Mouse (Mus musculus): ENCODE results near the gene Akr1d1.

The Akr1d1 gene

DNA sequence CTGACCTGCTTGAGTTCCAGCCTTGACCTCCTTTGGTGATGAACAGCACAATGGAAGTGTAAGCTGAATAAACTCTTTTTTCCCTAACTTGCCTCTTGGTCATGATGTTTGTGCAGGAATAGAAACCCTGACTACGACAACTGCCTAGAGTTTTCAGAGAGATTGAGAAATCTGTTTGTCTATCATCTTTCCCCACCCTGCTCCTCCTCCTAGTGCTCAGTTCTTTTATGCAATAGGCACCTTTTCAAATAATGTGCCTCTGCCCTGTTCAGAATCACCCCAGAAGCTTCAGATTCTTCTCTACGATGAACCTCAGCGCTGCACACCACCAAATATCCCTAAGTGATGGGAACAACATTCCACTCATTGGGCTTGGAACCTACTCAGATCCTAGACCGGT lies at the start of gene Akr1d1:
TSS of gene Akr1d1 (plus strand) at position 234 of the 400 bp plus-strand sequence.
- in situ Hi-C loops (cut with MboI; ENCODE audit: low pct_unique_long_range_greater_than_20kb in 1 of 2, low sequenced_read_pairs in 2 of 2, unreplicated experiment in 1 of 2) = no loop called here

DNA sequence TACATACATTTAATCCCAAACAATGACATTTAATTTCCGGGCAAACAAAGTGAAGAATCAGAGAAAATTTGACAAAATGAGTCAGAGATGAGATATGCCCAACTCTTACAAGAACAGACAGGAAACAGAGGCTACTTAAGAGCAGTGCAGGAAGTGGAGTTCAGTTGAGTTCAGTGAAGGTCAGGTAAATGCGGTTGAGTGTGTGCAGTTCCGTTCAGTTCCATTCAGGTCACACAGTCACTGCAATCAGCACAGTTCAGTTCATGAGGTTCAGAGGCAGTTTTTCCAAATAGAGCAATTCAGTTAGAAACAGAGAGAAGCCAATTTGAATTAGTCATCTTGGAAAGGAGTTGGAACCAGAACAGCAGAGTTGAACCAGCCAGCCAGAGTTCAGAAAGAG lies 48.8 kb upstream of the Akr1d1 start:
- in situ Hi-C loops (cut with MboI; ENCODE audit: low pct_unique_long_range_greater_than_20kb in 1 of 2, low sequenced_read_pairs in 2 of 2, unreplicated experiment in 1 of 2) = no loop called here

DNA sequence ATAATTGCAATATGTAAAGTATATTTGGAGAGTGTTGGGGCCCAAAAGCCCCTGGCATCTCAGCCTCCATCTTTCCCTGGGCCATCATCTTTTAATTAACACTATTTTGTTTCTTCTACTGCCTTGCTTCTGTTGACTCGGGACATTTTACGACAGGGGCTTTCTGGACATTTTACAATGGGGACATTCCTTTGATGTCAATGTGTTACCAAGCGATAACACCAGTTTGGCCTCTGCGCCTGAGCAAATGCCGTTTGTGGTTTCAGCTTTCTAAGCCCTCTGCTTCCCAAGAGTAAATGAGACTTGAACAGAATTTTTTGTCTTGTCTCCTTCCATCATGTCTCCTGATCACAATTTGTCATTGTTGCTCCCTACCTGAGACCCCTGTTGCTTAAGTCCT lies 46.7 kb upstream of the Akr1d1 start:
- in situ Hi-C loops (cut with MboI; ENCODE audit: low pct_unique_long_range_greater_than_20kb in 1 of 2, low sequenced_read_pairs in 2 of 2, unreplicated experiment in 1 of 2) = no loop called here

DNA sequence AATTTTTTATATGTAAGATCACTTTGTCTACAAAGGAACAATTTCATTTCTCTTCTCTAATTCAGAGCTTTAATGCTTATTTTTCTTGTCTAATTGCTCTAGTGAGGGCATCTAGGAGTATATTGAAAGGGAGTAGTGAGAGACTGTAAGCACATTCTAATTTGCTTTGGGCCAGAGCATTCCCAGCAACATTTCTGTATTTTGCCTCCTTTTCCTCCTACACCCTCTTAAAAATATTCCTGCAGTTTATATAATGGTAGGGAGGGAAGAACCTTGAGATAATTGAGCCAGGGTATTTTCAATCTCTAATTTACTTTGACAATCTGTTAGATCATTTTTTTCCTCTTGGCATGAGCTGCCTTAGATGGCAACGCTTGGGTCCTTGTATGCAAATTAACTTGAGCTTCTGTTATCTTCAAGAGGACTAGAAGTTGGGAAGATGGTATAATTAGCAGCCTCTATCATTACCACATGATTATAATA lies 45.3 kb upstream of the Akr1d1 start:
- in situ Hi-C loops (cut with MboI; ENCODE audit: low pct_unique_long_range_greater_than_20kb in 1 of 2, low sequenced_read_pairs in 2 of 2, unreplicated experiment in 1 of 2) = no loop called here

DNA sequence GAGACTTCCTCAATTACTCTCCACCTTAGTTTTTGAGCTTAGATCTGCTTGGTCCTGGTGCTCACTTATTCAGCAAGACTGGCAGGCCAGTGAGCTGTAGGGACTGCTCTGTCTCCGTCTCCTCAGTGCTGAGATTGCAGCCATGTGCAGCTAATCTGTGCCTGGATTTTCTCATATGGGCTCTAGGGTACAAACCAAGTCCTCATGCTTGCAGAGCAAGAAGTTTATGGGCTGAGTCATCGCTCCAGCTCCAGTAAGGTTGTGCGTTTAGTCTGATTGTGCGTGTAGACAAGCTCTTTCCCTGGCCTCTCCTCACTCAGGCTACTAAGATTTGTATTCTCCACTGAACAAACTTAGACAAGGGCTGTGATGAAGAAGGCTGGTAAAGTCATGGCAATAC lies 43.5 kb upstream of the Akr1d1 start:
- in situ Hi-C loops (cut with MboI; ENCODE audit: low pct_unique_long_range_greater_than_20kb in 1 of 2, low sequenced_read_pairs in 2 of 2, unreplicated experiment in 1 of 2) = no loop called here

DNA sequence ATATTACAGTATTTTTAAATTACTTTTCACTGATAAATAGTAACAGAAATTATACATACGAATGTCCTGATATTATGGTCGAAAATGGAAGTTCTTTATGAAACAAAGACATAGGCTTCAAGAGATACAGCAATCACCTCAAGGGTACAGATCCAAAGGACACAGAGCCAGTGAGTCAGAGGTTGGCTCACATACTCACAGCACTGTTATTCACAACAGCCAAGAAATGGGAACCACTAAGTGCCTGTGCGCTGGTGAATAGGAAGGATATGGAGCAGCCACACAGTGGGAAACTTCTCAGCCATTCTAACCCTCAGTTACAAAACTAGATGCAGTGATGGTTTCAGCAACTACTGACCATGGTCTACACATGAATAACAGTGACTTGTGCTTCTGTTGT lies 37.7 kb upstream of the Akr1d1 start:
- in situ Hi-C loops (cut with MboI; ENCODE audit: low pct_unique_long_range_greater_than_20kb in 1 of 2, low sequenced_read_pairs in 2 of 2, unreplicated experiment in 1 of 2) = no loop called here

DNA sequence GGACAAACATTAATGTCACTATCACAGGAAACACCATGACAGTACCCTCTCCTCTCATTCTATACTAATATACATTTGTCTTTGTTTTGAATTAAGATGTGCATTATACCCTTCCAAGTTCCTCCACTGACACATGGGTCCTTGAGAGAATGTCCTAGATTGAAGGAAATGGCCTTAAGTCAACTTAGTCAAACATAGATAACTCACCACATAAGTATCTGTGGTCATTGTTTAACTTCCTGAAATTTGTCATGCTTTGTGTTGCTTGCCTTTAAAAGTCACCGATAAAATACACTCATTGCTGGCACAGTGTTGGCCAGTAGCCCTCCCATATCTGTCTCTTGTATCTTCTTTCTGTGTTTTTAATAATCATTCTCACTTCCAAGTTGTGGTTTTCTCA lies 35.0 kb upstream of the Akr1d1 start:
- in situ Hi-C loops (cut with MboI; ENCODE audit: low pct_unique_long_range_greater_than_20kb in 1 of 2, low sequenced_read_pairs in 2 of 2, unreplicated experiment in 1 of 2) = no loop called here

DNA sequence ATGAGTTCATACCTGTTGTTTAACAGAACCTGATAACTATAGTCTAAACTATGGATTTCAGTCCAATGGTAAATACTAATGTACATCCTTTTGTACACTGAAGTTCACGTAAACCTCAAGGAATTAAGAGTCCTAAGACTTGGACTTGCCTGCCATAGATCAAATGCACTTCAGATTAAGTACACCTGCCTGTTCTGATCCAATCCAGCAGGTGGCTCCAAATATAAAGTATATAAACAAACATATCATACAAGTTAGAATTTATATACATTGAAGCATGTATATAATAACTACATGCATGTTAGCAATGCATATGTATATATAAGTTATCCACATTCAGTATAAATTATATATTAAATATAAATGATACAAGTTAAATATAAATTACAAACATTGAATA lies 33.1 kb upstream of the Akr1d1 start:
- in situ Hi-C loops (cut with MboI; ENCODE audit: low pct_unique_long_range_greater_than_20kb in 1 of 2, low sequenced_read_pairs in 2 of 2, unreplicated experiment in 1 of 2) = no loop called here

DNA sequence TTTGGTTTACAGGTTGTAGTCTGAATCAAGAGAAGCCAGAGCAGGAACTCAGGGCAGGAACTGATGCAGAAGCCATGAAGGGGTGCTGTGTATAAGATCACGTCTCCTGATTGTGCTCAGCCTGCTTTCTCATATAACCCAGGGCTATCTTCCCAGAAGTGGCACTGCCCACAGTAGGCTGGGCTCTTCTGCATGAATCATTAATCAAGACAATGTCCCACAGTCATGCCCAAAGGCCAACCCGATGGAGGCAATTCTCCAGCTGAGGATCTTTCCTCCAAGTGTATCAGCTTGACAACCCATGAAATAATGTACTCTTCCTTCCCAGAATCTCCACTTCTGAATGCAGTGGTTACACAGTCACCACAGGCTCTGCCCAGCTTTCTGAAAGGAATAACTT lies 24.4 kb upstream of the Akr1d1 start:
- in situ Hi-C loops (cut with MboI; ENCODE audit: low pct_unique_long_range_greater_than_20kb in 1 of 2, low sequenced_read_pairs in 2 of 2, unreplicated experiment in 1 of 2) = no loop called here

DNA sequence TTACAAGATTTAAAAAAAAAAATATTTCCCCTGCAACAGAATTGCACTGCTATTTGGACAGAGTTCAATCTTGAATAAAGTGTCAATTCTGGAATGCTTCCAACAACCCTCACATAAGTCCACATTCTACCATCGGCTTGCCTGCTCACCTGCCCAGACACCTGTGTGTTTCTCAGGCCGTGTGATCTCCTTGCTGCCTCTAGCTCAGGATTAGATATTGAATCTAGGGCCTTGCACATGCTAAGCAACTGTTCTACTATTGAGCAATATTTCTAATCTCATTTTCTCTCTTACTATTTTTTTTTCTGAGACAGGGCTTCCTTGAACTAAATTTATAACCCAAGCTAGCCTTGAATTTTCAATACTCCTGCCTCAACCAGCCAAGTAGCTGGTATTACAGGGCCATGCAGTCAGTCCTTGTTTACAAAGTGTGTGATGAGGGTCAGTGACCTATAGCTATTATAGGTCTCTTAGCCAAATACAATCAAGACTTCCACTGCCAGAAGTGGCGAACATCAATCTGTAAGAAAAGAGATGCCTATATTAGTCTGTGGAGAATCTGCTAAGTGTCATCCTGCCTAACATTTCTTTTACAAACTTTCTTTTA lies 23.0 kb upstream of the Akr1d1 start:
- in situ Hi-C loops (cut with MboI; ENCODE audit: low pct_unique_long_range_greater_than_20kb in 1 of 2, low sequenced_read_pairs in 2 of 2, unreplicated experiment in 1 of 2) = no loop called here

DNA sequence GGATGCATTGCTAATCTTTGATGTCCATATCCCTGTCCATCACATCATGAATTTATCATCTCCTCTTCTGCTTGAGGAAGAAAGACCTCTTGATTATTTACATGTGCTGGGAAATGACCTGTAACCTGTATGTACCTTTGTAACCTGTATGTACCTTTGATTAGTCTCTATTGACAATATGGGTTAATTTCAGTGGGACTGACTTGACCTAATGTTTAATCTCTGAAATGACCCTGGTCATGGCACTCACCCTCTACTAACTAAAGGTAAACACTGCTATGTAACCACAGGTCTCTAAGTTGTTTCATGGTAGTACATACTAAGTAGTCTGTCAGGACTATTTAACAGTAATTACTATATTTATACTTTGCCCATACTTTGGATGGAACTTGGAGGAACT lies 19.2 kb upstream of the Akr1d1 start:
- in situ Hi-C loops (cut with MboI; ENCODE audit: low pct_unique_long_range_greater_than_20kb in 1 of 2, low sequenced_read_pairs in 2 of 2, unreplicated experiment in 1 of 2) = no loop called here

DNA sequence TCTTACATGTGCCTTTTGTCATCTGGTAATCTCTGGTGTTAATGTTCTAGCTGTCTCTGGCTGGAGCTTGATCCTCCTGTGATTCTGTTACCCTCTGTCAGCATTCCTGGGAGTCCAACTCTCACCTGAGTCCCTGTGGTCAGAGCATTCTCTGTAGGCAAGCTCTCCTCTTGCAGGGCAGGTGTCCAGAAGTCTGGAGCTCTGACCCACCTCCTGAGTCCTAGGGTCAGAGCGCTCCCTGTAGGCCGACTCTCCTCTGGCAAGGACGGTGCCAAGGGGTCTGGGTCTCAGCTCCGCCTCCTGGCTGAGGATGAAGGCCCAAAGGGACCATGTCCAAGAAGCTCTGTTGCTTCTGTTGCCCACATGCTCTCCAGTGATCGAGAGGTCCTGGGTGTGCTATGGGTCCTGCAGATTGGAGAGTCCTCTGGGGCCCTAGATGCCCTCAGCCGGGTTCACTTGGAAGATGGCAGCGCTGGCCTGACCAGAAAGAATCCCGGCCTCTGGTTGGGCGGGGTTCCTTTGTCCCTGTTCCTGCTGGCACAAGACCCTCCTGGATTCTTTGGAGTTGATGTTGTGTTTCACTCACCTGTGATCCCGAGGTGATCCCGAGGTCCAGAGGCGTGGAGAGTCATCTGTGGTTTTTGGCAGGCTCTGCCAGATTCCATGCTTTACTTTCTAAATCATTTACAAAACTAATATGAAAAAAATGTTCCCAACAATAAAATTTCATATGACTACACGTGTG lies 9.2 kb upstream of the Akr1d1 start:
- in situ Hi-C loops (cut with MboI; ENCODE audit: low pct_unique_long_range_greater_than_20kb in 1 of 2, low sequenced_read_pairs in 2 of 2, unreplicated experiment in 1 of 2) = no loop called here

DNA sequence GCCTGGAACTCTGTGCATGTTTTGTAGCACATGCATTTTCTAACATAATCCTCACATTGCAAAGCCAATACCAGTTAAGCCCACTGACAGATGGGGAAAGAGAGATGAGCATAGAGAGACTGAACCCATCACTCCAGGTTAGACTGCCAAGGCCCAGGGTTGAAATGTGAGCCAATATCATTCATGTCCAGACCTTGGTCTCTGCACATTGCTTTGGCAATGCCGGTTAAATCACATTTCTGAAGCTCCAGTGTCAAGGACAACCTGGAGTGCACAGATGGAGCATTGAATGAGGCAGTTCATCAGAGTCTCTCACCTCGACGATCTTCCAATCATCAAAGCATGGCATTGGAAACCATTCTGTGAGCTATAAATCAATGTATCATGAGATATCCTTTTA lies 2.1 kb downstream of the Akr1d1 start:
- in situ Hi-C loops (cut with MboI; ENCODE audit: low pct_unique_long_range_greater_than_20kb in 1 of 2, low sequenced_read_pairs in 2 of 2, unreplicated experiment in 1 of 2) = no loop called here

DNA sequence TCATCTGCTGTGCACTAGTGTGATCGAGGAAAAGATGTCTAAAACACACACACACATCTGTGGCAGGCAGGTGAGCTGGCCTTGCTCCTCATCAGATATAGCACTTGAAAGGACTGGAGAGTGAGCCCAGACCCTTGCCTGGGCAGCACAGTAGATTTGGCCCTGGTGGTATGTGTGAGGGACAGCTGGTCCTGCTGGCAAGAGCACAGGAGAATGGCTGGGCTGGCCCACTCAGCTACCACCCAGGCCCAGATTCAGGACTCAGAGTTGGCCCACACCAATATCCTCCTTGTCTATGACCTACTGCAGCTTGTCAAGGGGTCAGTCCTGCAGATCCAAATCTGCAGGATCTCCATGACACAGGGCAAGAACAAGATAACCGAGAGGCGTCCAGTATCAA lies 6.9 kb downstream of the Akr1d1 start:
- in situ Hi-C loops (cut with MboI; ENCODE audit: low pct_unique_long_range_greater_than_20kb in 1 of 2, low sequenced_read_pairs in 2 of 2, unreplicated experiment in 1 of 2) = no loop called here

DNA sequence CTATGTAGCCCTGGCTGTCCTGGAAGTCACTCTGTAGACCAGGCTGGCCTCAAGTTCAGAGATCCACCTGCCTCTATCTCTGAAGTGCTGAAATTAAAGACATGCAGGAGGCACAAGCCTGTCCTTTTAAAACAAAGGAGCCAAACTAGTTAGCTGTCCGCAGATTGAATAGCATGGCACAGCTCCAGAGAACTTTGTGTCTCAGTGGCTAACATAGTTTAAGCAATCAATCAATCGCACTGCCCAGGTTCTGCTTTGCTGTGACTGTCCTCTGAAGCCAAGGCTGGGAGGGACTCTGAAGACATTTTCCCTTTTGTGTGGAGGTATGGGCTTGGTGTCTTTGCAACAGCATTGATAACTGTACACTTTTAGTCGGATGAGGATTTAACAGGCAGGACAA lies 7.8 kb downstream of the Akr1d1 start:
- in situ Hi-C loops (cut with MboI; ENCODE audit: low pct_unique_long_range_greater_than_20kb in 1 of 2, low sequenced_read_pairs in 2 of 2, unreplicated experiment in 1 of 2) = no loop called here

DNA sequence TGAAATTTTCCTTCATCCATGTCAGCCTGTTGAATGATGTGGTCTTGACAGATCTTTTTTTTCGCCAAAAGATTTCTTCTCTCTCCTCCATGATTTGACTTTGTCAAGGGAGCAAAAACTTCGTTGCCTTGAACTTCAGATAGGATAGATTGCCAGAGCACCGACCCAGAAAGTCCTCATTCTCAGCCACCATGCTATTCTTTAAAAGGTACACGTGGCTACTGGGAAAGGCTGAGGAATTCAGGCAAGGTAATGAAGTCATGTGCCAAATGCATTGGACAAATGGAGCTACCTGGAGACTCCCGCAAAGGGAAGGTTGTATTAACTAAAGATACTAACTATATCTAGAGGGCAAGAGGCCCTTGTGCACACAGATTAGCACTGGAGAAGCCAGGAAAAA lies 8.8 kb downstream of the Akr1d1 start:
- in situ Hi-C loops (cut with MboI; ENCODE audit: low pct_unique_long_range_greater_than_20kb in 1 of 2, low sequenced_read_pairs in 2 of 2, unreplicated experiment in 1 of 2) = no loop called here

DNA sequence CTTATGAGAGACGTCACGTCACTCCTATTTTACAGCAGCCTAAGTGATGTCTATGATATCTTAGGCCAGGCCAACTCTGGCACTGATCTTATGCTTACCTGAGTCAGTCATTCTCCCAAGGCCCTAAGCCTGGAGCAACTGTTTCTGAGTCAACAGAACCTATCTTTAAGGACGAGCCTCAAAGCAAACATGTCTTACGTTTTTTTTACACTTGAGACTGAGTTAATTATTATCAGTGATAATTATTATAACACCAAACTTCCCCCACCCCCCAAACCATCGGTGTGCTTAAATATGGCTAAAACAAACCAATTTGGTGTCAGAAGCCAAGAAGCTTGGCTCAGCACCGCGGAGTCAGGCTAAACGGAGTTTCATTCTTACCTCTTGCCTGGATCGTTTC lies 9.4 kb downstream of the Akr1d1 start:
- in situ Hi-C loops (cut with MboI; ENCODE audit: low pct_unique_long_range_greater_than_20kb in 1 of 2, low sequenced_read_pairs in 2 of 2, unreplicated experiment in 1 of 2) = no loop called here

DNA sequence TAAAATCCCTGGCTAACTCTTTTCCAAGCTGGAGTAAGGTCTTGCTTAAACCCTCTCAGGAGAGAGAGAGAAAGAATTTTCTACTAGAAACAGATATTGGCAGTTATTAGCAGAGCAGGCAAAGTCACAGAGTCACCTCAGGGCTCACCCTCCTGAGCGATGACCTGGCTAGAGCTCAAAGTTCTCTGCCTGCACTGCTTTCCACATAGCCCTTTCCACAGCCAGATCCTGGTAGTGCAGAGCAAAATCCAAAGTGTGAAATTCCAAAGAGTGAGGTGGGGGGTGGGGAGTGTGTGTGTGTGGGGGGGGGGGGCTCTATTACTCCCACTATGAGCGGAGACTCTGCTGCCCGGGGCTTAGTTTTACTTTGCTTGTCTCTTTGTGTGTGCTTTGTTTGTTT lies 10.1 kb downstream of the Akr1d1 start:
- in situ Hi-C loops (cut with MboI; ENCODE audit: low pct_unique_long_range_greater_than_20kb in 1 of 2, low sequenced_read_pairs in 2 of 2, unreplicated experiment in 1 of 2) = no loop called here

DNA sequence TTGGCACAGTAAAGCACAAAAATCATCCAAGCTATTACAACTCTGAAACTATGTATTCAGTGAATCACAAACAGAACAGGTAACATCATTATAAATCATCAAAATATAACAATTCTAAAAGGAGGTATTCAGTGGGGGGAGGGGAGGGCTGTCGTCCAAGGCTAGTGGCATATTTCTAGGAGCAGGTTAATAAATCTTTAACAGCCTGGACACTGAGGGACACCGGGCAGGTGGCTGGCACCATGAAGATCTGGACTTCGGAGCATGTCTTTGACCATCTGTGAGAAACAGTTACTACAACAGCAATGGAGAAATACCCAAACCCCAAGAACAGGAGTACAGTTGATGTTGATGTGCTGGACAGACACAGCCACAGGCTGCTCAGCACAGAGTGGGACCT lies 11.2 kb downstream of the Akr1d1 start:
- in situ Hi-C loops (cut with MboI; ENCODE audit: low pct_unique_long_range_greater_than_20kb in 1 of 2, low sequenced_read_pairs in 2 of 2, unreplicated experiment in 1 of 2) = no loop called here

DNA sequence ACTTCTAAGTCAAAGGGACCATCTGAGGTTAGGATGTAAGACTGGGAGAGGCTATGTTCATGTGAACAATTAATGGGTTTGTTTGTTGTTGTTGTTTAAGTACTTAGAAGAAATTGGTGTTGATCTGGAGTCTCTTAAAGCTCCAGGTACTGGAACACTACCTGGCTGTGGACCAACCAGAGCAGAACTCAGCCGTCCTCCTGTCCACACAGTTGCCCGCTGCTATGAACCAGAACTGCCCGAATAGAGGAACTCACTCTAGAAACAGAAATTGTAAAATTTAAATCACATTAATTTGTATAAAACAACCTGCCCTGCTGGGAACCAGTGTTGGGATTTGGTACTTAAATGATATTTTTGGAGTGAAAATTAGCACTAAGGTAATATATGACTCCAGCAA lies 12.2 kb downstream of the Akr1d1 start:
- in situ Hi-C loops (cut with MboI; ENCODE audit: low pct_unique_long_range_greater_than_20kb in 1 of 2, low sequenced_read_pairs in 2 of 2, unreplicated experiment in 1 of 2) = no loop called here
